Mouse (Mus musculus) cortical plate, adult 2 months (tissue): ENCODE measurements around the gene Bud31.

Source experiments
- CTCF ChIP-seq: fragments of 200-500 bp; IDR thresholded peaks from 2 replicates; pipeline ENCODE4 v1.5.1; 2011; ENCODE audit warnings: mild to moderate bottlenecking, control low read depth, low read length; ENCODE audit not compliant: insufficient read depth; ENCODE audit errors: extremely low read depth
- POLR2A ChIP-seq: fragments of 200-500 bp; IDR thresholded peaks from 2 replicates; pipeline ENCODE4 v1.6.1; 2011; ENCODE audit warnings: mild to moderate bottlenecking, low read length, control low read depth; ENCODE audit not compliant: insufficient read depth; ENCODE audit errors: extremely low read depth

- TF ChIP-seq CTCF (no peak), POLR2A (no peak)
These were observed 34.4 kb upstream of the Bud31 start for GRCm38 (mm10) chr5:145105694-145106275.
